Mouse (Mus musculus): ENCODE measurements at regions not wholly inside any gene's neighbourhood (a gene's known extent, or its start where the extent isn't known, plus 50 kb on each side); places are given as distances from the start of the nearest gene placed in this dataset.

DNA sequence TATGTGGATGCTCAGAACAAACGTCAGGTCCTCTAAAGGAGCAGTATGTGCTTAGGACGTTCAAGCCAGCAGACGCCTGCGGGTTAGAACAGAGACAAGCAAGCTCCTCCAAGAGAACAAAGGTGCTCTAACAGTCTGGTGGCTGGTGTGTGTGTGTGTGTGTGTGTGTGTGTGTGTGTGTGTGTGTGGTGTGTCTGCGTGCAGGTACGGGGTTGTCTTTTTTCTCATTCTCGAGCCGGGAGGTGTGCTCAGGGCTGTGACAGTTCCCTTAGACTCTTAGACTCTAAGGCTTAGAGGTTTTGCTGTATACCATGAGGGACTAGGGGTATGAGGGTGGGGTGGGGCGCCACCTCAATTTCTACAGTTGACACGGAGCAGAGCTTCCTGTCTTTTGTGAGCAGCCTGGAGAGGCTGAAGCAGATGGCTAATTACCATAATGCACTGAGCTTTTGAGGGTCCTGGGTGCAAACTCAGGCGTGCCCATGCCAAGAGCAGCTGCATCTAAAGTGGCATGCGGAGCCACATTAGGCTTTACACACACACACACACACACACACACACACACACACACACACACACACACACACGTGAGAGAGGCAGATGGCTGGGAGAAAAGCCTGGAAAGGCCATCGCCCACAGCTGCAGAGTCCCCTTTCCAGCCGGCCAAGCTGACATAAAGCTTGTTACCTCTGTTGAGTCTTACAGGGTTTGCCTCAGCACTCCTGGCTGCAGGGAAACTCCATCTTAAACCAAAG is 124.1 kb upstream of the Foxn2 start:
- DNase-seq, result no peak

DNA sequence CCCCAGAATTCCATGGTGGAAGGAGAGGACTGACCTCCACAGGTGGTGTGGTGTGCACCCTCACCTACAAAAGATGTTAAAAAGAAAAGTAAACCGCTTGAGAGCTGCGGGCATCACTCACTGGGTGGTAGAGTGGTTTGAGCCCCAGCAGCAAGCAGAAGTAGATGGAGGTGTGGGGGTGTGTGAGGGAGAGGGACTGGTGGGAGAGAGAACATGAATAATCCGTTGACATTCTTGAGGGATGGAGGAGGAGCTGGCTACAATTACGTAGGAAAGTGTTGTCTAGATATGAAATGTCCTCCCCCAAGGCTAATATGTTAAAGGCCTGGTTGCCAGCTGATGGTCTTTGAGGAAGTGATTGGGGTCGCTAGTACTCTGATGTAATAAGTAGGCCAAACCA is 123.2 kb upstream of the Foxn2 start:
- no peak for DNase-seq

DNA sequence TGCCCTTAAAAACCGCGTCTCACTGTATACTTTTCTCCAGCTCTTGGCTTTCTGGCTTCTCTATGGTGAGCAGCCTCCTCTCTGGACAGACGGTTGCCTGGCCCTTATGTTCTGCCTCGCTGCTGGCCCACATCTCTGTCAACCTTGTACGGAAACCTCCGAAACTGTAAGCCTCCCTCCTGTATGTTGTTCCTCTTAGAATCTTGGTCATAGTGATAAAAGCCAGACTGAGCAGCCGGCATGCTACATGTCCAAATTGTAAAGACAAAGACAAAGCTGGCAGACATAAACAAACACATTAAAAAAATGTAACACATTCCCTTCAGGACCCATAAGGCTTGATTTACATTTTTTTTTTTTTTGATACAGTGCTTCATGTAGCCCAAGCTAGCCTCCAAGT is 122.7 kb upstream of the Foxn2 start:
- no peak for DNase-seq

DNA sequence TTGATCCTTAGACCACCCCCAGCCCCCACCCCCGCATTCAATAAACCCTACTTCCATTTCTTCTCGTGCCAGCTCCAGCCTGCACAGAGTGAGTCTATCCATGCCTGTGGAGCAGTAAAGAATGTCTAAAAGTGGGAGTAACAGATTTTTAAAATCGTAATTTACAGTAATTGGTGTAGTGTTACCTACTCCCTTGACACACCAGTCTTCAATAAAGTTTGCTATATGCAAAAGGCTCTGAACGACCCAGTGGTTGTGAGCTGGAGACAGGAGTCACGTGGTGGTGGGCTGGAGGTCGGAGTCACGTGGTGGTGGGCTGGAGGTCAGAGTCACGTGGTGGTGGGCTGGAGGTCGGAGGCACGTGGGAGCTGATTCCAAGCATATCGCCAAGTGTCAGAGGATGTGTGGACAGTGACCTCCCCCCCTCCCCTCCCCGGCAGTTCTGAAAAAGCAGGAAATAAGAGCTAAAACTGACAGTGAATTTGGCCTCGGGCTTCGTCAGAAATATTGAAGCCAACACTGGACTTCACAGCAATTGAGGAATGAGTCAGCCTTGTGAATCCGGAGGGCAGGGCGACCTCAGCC is 122.2 kb upstream of the Foxn2 start:
- DNase-seq, result no peak

DNA sequence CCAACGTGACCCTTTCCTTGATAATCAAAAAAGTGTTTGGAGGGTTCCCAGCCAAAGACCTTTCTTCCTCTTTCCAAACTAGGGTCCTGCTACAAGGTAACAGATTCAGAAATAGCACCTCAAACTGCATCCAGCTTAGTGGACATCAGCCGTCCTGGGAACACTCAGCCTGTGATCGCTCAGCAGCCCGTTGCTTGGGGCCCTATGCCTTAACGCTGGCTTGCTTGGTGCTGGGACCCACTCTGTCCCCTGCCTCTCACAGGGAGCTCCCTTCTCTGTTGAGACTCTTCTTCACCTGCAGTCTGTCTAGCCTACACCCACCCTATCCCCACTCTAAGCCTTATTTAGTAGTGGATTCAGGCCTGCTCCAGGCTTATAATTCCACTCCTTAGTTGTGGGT is 121.6 kb upstream of the Foxn2 start:
- no peak for DNase-seq

DNA sequence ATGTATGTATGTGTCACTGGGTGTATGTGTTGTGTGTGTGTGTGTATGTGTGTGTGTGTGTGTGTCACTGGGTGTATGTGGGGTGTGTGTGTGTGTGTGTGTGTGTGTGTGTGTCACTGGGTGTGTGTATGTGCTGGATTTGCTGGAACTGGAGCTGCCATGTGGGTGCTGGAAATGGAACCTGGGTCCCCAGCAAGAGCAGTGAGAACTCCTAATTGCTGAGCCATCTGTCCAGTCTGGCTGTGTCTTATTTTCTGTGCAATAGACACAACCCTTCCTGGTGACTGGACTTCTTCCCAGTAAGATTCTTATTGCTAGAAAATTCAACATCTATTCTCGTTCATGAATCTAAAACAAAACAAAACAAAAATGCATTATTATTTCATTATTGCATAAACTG is 119.8 kb upstream of the Foxn2 start:
- no peak for DNase-seq

DNA sequence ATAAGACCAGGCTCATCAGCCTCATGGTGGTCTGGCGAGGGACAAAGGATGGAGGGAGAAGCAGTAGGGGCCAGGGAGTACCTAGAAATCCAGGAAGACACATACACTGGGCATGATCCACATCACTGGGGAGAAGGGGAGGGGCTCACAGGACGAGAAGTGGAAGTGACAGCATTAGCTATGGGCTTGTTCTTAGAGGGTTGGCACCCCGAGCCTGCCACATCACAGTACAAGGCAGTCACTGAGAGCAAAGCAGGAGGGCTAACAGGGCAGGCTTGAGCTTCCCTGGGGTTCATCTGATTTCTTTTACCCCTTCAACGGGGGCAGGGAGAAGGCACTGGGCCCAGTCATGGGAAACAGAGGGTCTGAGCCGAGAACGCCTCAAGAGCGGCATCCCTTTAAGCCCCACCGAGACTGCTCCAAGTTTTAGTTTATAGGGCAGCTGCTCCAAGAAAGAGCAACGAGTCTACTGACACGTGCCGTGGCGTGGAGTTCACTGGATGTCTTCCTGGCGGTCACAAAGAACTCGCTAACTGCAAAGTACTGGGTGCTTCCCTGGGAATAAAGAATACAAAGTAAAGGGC is 115.1 kb upstream of the Foxn2 start:
- DNase-seq, result no peak

DNA sequence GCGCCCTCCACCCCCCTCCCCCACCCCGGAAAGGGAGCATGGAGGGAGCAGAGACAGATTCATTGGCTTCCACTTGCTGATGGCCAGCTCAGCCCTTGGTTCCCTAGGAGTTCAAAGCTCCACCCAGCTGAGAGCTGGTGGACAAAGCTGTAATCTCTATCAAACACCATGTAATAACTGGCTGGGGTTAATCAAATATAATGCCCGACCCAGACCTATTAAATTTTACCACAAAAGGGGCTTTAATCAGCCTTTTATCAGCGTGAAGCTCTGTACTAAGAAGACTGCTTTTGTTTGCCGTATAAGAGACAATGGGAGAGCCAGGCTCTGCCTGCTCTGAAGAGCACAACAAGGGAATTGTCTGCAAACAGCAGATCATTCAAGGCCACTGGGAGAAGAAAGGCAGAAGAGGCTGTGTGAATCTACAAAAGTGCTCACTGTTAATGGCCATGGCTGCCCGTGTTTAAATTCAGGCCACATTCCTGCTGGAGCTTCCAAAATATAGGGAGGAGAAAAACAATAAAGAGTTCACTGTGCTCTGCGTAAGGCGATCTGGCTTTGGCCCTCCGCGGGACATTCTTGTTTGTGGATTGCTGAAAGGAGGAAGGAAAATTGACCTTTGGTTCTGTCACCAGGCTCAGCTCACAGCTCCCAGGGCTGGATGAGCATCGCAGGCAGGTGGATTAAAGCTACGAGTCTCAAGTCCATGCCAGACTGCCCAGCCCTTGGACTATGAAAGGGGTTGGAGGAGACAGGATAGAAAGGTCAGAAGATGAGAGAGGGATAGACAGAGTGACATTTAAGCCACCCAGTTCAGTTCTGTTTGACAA is 114.4 kb upstream of the Foxn2 start:
- no peak for DNase-seq

DNA sequence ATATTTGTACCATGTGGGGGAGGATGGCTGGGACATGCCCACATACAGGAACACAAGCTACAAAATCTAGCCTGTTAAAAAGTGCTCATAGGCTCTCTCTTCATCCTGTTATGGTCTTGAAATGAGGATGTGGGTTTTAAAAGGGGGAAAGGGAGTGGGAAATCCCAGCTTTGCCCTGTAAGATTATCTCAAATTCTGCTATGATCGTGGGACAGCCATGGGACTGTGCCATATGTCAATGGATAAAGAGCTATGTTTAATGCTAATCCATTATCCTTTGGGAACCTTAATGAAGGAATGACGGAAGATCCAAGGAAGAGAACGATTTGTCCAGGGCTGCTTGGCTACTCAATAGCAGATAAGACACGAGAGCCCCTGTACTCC is 113.8 kb upstream of the Foxn2 start:
- DNase-seq, result no peak

DNA sequence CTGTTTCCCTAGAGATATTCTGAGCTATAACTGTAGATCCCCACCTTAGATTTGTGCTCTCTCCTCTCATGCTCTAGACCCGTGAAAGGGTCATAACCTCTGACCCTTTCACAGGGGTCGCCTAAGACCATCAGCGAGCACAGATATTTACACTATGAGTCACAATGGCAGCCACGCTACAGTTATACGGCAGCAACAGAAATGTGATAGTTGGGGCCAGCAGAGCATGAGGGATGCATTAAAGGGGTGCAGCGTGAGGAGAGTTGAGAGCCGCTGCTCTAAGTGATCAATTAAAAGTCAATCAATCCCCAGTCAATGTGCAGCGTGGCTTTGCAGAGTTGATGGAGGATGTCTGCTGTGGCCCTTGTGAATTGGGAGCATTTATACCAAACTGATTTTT is 112.7 kb upstream of the Foxn2 start:
- no peak for DNase-seq

DNA sequence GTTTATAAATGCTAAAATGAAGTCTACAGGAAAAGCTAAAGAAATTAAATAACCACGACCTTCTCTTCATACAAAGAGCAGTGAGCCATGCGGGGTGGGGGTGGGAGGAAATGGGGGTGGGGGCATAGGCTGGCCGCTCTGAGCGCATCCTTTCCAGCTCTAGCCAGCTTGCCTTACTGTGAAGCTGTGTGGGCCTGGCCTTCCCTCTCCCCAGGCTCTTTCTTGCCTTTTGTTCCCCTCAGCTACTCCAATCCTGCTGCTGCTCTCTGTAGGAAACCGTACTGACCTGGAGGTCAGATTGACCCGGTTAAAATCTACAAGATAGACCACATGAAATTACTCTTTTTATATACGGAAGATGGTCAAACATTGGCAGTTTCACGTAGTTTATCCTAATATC is 111.7 kb upstream of the Foxn2 start:
- no peak for DNase-seq

DNA sequence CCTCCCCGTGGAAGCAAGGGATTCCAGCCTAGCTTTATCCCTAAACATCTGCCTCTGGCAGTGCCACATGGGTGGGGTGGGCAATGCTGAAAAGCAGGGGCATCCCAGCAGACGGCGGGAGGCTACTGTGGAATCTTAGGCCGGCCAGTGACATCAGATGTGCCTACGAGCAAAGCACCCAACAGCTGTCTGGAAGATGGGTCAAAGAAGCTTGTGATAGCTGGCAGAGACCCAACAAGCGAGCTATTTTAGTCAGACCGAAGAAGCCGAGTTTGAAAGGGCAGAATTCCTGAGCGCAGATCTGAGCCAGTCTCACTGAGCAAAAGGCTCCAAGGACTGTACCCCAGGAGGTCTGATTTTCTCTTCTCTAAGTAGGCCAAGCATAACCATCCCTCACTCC is 110.8 kb upstream of the Foxn2 start:
- DNase-seq, result no peak

DNA sequence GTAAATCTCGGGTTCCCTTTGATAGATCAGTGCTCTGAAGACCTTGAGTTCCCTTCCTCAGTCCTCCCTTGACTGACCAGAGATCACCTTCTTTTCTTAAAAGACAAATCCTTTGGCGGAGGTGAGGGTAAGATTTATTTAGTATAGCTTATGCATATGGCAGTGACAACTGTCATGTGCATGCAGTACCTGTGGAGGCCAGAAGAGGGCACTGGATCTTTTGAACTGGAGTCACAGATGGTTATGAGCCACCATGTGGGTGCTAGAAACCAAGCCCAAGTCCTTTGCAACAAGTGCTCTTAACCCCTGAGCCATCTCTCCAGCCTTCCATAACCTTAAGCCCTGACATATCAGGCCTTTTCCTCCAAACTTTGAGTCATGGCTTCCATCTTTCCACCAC is 110.4 kb upstream of the Foxn2 start:
- DNase-seq, result no peak

DNA sequence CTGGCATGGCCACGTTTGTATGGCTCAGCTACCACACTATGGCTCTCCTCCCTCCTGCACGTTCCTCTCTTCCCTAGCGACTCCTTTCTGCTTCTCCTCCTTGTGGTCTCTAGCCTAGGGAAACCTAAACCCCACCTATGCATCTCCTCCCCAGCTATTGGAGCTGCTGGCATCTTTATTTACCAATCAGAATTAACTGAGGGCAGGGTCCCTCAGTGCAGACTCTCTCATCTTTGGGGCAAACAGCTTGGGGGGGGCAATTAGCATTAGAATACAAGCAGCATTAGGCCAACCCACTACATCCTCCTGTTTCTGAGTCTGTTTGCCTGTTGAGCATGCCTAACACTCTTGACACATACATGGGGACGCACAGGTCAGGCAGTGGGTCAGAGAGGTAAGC is 106.7 kb upstream of the Foxn2 start:
- DNase-seq, result no peak

DNA sequence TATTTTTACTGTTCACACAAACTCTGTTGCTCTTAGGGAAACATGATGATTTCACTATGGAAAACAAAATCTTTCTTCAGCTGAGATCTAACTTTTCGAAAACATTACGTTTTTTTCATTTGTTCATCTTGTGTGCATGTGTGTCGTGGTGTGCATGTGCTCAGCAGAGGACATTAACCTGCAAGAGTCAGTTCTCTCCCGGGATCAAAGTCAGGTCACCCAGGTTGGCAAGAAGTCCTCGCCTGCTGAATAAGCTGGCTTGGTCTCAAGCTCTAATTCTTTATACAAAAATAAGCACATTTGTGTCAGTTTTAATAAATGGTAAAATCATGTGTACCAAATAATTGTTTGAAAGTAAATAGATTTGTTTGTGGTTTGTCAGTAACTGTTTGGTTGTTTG is 105.2 kb upstream of the Foxn2 start:
- no peak for DNase-seq

DNA sequence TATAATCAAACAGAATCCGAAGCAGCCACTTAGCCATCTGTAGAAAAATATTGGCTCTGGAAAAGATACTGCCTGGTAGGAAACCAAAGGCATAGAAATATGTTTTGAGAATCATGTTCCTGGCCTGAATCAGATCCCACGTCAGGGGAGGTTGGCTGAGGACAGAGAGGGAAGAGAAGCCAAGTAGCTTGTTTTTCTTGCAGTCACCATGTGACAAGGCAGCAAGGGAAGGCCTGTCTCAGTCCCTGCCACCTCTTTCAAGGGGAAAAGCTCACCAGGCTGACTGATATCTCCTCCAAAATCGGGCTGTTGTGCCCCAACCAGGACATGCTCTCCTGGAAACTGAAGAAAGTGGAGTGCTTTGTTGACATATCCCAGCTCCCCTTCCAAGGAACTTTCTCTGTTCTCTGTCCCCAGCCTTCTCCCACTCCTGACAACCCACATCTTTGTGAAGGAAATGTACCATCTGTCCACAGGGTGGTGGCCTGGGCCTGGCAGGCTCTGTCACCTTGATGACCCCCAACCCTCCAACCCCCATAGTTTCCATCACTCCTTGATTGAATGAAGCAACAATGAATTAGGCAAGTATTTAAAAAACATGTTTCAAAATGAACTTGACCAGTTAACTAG is 104.3 kb upstream of the Foxn2 start:
- DNase-seq, result no peak

DNA sequence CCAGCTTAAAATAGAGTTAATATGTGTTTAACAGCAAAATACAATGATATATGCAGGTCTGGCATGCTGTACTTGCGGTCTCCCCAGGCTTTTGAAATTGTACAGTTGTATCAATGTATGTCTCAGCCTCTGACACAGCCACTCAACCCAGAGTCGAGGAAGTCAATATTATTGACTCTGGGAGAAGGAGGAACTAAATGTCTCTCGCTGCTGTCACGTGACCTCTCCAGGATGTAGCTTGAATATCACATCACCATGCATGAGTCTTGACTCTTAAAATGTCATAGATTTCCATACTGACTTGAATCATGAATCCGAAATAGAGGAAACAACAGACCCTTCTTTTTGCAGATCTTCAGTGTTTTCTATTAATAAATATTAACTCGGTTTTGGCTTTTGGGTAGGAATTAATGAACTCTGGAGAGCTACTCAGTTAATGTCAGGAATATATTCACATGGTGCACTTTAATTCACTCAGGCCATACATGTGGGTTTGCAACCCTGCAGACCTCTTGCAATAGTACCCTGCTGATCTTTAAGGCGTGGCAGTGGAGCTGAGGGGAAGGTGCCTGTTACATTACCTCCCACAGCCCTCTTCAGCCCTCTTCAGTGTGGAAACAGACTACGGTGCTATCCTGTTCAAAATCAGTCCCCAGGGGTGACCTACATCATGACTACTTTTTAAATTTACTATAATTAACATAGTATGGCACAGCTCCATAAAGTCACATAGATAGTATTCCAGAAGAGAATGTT is 102.7 kb upstream of the Foxn2 start:
- no peak for DNase-seq

DNA sequence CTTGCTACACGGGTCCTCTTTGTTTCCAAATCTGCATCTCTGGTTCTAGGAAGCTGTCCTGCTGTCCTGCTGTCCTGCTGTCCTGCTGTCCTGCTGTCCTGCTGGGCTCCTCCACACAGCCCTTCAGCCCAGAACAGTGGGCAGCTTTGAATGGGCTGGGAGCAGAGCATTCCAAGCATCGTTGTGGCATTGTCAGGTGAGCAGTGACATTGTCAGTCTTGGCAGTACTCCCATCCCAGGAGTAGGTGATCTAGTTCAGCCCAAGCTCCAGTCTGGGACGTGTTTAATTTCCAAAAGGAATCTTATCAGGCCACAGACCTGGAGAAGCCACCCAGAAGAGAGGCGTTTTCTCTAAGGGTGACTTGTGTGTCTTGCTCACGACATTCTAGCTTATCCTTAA is 99.4 kb upstream of the Foxn2 start:
- DNase-seq, result no peak

DNA sequence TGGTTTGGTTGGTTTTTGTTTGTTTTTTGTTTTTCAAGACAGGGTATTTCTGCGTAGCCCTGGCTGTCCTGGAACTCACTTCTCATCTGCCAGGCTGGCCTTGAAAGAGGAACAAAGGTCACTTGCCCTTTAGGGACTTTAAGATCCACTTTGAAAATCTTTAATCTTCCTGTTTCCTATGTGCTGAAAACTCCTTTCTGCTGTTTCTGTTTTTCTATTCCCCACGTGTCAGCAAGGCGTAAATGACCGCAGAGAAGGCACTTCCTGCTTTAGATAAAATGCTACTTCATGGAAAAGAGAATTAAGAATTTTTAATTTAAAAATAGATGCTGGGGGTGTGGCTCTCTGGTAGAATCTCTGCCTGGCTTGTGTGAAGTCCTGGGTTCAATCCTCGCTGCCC is 98.9 kb upstream of the Foxn2 start:
- no peak for DNase-seq

DNA sequence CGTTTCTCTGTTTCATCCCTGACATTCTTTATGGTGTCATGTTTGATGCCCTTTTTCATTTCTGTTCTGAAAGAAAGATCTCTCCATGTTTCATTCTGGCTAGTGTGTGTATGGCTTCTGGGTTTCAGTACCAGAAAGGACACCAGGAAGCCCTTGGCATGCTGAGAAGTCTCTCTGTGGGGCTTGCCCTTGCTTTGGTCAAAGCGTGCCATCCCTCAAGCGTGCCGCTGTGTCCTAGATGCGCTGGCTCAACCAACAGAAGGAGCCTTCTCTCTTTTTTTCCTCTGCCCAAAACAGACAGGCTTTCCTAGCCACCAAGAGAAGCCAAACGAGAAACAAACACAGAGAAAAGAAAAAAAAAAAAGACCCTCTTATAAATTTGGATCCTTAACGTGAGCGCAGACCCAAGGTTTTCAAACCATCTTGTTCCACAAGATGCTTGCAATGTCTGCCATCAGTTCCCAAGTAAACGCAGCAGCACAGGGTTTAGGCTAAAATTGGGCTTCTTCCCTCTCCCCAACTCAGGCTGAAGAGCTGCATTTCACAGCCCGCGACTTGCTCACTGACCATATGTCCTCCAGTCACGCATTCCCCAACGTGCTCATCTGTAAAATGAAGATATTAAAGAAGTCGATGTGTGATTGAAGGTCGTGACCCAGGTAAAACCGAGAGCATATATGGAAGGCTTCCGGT is 97.3 kb upstream of the Foxn2 start:
- DNase-seq, result no peak

DNA sequence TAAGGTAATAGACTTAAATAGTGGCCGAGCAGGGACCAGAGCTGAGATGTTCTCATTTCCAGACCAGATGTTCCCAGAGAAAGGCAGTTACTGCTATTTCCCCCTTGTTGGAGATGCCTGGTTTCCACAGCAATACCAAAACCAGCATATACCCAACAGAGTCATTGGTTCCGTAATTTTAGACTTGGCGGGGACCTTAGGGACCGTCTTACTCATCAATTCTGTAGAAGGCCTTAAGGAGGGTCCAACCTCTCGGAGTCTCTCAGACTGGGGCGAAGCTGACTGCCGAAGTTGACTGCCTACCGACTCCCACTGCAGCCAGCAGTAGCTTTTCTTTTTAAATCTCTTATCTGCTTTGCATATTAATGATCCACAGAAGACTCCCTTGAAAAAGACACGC is 95.1 kb upstream of the Foxn2 start:
- no peak for DNase-seq

DNA sequence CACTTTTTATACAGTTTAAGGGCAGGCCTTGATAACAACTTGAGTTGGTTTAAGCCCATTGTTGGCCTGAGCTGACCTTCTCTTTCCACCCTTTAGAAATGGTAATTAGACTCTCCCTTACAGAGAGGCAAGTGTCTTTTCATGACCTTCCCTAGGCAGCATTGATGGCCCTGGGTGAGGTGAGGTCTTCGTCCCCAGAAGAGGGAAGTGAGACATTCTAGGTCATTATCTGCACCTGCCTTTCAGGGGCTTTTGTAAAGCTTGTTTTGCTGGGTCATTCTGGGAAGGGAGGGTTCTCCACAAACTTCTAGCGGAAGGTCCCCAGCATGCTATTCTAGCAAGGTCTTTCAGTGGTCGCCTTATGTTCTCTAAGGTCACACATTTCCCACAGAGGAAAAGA is 93.6 kb upstream of the Foxn2 start:
- DNase-seq, result no peak
